Mouse (Mus musculus) embryo, embryonic 9.5 days (tissue): ENCODE measurements around the gene Sgca.

ENCODE experiments used
- DNase-seq: peaks from one replicate; pipeline ENCODE4 v3.0.0-alpha.2; 2017; ENCODE audit errors: extremely low spot score

The Sgca gene

DNA sequence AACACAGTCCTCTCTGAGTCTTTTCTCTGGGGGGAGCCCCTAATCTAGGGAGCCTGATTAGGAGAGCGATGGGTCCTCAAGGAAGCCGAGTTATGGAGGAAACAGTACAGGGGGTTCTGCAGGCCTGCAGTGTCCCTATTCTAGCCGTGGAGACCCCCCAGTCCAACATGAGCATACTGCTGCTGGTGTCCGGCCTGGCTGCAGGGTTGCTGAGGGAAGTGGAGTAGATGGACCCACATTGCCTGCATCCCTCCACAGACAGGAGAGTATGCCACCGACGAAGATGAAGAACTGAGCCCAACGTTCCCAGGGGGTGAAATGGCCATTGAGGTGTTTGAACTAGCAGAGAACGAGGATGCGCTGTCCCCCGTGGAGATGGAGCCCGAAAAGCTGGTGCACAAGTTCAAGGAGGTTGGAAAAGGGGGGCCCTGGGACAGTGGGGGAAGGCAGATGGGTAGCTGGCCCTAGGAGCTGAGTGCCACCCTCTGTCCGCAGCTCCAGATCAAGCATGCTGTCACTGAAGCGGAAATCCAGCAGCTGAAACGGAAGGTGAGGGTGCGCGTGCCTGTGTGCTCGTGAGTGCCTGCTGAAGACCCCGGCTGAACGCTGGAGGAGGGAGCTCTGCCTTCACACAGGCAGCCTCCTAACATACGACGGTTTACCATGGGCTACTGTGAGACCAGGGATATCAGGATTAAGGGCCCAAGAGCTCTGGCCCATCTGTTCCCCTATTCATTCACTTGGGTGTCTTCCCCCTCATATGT is 25.6 kb upstream of the Sgca start:
- DNase-seq: no peak

DNA sequence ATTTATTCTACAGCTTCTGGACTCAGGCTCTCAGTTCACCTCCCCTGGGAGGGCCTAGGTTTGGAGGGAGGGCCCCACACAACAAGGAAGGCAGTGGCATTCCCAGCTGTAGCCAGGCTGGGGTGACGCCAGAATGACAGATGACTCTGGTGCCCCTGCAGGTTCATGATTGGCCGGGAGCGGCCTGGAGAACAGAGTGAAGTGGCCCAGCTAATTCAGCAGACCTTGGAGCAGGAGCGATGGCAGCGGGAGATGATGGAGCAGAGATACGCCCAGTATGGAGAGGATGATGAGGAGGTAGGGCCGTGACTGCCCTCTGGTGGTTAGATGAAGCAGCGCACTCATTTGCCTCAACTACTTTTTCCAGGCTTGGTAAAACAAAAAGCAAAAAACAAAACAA is 24.9 kb upstream of the Sgca start:
- peak; percentile 72 for DNase-seq

DNA sequence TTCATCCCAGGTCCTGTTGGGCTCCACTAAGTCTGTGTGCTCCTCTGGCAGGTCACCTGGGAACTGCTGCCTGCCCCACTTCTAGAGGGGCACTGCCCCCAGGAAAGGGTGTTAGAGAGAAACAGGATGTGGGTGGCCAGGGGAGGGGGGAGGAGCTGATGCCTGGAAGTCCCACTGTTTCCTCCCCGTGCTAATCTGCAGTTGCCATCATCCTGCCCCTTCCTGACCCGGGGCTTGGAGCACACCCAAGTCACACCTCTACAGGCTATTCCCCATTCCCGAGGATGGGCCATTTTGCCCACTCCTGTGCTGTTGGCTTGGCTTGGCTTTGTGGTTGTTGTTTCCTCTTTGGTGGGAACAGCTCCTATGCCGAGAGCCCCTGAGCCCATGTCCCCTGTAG is 24.4 kb upstream of the Sgca start:
- DNase-seq: no peak

DNA sequence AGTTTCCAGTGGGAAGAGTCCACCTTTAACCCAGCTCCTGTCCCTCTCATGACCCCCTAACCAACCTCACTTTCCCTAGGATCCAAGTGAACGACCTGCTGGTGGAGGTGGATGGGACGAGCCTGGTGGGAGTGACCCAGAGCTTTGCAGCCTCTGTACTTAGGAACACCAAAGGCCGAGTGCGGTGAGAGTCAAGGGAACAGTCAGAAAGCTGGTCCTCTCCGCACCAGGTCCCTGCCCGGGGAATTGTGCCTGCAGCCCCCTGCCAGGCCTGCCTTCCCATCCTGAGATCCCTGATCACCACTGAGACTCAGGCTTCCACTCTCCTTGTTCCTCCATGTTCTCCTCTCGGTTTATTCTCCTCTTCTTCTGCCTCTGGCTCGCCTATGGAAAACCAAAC is 24.0 kb upstream of the Sgca start:
- no peak for DNase-seq

DNA sequence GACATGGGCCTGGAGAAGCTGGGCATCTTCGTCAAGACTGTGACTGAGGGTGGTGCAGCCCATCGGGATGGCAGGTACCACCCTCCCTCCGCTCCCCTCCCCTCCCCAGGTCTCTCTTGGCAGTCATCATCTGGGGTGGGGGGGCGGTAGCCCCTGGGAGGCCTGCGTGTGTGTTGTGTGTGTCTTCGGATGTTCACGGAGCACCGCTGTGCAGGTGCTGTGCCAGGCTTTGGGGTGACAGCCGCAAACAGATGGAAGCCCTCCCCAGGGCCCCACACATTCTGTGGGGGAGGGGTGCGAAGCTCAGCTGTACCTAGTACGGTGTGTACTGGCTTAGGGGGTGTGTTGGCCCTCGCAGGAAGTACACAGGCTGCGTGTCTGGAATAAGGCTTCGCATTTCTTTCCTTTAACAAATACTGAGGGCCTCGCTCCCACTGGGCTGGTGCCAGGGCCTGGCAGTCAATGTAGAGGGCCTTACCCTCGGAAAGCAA is 22.0 kb upstream of the Sgca start:
- DNase-seq: no peak

DNA sequence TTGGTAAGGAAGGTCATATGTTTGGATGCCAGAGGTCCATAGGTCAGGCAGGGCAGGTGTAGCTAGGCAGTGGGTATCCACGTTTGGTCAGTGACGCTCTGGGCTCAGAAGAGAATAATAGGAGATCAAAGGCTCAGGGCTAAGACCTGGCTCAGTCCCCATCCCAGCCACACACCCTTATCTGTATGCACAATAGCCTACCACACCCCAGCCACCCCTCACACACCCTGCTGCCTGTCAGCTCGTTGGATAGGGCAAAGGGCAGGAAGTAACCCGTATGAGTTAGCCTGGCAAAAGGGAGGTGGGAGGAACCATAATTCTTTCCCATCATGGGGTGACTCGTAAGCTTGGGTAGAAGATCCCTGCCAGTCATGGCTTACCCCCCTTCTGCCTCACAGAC is 21.5 kb upstream of the Sgca start:
- no peak for DNase-seq

DNA sequence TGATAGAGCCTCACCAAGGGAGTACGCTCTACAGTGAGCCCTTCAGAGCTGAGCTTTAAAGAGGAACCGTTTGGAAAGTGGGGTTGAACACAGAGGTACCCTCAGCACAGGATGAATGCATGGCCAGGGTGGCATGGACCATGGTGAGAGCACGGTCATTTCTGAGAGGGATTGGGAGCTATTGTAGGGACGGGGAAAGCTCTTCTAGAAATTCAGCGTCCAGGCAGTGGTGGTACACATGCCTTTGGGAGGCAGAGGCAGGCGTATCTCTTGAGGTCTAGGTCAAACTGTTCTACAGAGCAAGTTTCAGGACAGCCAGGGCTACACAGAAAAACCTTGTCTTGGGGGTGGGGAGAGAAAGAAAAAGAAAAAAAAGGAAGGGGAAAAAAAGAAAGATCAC is 20.9 kb upstream of the Sgca start:
- no peak for DNase-seq

DNA sequence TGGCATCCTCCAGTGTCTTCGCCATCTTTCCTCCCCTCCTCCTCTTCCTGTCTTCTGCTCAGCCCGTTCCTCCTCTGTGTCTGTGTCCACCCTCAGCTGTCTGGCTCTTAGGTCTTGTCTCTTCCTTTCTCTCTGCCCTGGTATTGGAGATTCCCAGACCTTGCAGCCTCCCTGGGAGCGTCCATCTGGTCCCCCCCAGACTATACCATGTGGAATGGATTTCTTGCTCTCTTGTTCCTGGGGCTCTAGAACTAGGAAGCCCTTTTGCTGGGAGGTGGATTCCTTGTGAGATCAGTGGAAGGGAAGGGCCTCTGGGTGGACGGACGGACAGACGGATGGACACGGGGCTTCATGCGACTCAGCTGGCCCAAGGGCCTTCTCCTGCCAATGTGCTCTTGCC is 20.0 kb upstream of the Sgca start:
- DNase-seq: no peak

DNA sequence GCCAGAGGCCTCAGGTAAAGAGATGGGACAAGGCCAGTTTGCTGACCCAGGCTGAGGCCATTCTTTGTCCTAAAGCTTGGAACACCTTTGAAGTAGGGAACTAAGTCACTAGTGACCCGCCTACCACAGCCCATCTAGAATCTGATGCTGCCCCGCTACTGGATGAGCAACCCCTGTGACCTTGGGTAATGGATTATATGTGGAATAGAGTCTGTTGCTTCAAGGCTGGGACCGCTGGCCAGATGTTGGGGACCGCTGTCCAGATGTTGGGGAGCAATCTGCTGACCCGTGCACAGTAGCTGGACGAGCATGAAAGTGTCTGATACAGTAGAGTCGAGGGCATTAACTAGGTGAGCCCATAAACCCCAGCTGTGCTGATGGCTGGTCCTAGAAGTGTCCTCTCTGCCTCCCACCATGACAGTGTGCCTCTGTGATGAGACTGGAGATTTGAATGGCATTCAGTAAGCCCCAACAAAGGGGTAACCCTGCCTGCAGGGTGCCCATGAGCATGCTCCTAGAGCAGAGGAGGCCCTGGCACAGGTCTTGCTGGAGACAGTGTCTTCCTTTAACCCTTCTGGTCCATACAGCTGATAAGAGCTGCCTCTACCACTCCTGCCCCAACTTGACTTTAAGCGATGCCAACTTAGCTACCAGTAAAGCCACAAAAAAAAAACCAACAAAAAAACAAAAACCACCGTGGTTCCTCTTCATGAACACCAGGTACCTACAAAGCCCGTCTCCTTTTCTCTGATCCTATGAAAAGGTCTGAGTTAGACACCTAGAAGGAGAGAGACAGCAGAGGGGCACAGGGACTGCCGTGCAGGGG is 19.0 kb upstream of the Sgca start:
- DNase-seq: no peak

DNA sequence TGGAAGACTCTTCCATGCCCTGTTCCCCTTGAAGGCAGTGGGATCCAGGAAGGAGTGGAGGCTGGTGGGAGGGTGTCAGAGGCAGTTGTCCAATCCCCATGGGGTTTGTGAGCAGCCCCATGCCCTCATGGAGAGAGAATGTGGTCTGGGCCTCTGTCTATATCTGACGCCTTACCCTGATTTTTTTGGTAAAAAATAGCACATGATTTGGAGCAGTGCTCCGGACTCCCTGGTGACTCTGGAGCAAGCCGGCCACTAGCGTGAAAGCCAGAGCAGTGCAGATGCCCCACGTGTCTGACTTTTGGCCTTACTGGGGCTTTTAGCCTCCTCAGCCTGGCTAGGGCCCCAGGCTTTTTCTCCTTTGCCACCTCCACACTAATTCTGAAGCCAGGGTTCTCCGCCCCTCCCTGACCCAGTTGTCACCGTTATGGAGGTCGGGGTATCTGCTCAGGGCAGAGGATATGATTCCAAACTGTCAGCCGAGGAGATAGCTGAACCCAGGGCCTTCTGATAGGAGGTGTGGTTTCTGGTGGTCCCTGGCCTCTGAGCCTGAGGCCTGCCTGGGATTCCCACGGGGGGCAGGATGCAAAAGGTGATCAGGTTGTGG is 18.2 kb upstream of the Sgca start:
- DNase-seq: no peak

DNA sequence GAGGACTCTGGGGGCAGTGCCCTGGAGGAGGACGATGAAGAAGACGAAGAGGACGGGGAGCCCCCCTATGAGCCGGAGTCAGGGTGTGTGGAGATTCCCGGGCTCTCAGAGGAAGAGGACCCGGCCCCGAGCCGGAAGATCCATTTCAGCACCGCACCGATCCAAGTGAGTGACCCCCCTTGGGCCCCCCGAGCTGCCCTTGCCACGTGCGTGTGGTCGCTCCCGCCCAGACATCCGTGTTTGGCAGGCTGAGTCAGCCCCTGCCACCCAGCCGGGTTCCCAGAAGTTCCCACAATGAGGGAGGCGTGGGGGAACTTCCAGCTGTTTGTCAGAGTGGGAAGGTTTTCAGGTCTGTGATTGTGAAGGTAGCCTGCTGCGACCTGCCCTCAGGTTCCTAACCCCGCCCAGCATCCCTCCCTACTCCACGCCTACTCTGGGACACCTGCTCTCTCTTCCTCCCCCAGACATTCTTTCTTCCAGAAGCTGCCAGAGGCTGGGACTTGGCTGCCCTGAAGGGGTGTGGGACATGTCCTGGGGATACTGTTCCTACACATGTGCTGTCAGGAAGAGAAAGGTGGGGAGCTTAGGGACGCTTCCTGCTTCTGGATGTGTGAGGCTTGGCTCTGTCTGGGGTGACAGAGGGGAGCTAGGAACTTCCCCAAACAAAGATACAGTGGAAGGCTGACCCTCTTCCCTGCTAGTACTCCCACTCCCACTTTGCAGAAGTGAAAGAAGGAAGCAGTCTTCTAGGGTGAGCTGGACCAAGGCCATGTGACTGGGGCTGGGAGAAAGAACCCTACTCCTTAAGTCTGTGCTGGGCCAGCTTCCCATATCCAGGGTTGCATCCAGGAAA is 16.9 kb upstream of the Sgca start:
- DNase-seq: peak; percentile 46

DNA sequence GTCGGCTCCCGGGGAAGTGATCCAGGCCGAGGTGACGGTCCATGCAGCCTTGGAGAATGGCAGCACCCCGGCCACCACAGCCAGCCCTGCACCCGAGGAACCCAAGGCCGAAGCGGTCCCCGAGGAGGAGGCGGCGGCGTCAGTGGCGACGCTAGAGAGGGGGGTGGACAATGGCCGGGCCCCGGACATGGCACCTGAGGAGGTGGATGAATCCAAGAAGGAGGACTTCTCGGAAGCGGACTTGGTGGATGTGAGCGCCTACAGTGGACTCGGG is 16.3 kb upstream of the Sgca start:
- DNase-seq: no peak

DNA sequence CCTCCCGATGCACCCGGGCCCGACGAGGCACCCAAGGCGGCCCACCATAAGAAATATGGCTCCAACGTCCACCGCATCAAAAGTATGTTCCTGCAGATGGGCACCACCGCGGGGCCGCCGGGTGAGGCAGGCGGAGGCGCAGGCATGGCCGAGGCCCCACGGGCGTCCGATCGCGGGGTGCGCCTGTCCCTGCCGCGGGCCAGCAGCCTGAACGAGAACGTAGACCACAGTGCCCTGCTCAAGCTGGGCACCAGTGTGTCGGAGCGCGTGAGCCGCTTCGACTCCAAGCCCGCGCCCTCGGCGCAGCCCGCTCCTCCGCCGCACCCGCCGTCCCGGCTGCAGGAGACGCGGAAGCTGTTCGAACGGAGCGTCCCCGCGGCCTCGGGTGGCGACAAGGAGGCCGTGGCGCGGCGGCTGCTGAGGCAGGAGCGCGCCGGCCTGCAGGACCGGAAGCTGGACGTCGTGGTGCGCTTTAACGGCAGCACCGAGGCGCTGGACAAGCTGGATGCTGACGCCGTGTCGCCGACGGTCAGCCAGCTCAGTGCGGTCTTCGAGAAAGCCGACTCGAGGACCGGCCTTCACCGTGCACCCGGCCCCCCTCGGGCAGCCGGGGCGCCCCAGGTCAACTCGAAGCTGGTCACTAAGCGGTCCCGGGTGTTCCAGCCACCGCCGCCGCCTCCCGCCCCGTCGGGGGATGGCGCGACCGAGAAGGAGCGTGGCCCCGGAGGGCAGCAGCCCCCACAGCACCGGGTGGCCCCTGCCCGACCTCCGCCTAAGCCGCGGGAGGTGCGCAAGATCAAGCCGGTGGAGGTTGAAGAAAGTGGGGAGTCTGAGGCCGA is 15.7 kb upstream of the Sgca start:
- DNase-seq: peak; percentile 50

DNA sequence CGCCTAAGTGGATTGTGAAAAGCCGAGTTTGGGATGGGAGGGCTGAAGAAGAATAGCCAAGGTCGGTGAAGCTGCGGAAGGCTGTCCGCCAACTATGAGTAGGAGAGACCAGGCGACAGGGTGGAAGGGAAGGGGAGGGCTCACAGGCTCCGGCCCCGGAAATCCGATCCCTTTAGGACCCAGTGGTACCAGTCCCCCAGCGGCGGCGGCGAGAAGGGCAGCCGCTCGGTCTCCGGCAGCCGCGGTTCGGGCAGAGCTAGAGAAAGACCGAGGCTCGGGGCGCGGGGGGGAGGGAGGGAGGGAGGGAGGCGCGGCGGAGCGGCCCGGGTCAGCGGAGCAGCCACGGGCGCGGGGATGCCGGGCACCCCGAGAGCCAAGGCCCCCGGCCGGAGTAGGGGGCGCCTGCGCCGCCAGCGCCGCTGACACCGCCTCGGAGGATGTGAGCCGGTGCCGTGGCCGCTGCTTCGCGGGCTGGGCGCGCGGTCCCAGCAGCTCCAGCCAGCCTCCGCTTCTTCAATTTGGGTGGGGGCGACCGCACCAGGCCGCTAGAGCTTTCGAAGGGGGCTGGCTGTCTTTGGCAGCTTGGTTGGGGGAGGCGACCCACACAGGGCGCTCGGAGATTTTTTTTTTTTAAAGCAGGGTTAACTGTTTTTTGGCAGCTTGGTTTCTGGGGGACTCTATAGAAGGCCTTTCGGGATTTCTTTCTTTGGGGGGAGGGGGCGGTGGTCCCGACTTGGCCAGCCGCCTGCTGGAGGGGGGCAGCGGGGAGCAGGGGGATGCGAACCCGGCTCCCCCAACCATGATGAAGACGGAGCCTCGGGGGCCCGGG is 14.8 kb upstream of the Sgca start, which contains the start of gene Ppp1r9b:
TSS of gene Ppp1r9b (plus strand) at position 287 of the 829 bp plus-strand sequence.
- peak; percentile 94 for DNase-seq

DNA sequence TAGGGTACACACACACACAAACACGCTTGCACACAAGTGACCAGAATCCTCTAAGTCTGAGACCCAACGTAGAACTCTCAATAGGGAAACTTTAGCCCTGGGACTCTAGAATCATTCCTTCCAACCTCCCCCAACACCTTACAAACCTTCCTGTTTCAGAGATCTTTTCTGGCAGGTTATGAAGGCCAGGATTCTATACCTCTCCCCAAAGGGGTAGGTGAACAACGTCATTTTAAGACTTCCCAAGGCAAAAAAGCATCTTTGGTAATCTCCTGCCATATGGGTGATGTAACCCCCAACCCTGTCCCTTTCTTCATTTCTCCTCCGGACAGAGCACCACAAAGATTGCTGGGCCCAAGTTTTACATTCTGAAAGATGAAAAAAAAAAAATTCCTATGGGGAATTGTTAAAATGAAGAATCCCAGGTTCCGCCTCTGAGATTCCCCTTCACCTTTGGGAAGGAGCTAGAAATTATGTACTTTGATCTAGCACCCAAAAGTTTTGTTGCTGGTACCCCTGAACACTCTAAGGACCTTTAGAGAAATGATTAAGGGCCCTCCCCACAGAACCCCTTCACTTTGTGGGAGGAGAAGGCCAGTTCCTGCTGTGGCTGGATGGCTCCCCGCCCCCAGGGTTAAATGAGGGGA is 14.1 kb upstream of the Sgca start:
- no peak for DNase-seq

DNA sequence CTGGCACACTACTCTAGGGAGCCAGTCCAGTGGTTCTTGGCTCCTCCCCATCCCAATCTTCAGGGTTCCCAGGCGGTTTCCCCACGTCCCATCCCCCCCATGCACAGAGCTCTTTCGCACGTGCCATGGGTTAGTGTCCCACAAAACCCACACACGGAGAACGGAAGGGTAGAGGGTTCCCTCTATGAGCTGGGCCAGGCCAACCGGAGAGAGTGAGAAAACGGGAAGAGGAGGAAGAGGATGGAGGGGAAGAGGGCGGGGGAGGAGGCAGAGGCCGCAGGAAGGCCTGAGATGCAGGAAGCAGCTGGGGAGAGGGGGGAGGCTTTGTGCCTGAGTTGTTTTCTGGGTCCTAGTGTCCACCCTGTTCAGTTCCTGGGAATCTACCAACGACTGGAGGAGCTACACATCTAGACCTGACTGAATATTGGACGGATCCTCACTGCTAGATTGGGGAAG is 13.5 kb upstream of the Sgca start:
- DNase-seq: peak; percentile 89

DNA sequence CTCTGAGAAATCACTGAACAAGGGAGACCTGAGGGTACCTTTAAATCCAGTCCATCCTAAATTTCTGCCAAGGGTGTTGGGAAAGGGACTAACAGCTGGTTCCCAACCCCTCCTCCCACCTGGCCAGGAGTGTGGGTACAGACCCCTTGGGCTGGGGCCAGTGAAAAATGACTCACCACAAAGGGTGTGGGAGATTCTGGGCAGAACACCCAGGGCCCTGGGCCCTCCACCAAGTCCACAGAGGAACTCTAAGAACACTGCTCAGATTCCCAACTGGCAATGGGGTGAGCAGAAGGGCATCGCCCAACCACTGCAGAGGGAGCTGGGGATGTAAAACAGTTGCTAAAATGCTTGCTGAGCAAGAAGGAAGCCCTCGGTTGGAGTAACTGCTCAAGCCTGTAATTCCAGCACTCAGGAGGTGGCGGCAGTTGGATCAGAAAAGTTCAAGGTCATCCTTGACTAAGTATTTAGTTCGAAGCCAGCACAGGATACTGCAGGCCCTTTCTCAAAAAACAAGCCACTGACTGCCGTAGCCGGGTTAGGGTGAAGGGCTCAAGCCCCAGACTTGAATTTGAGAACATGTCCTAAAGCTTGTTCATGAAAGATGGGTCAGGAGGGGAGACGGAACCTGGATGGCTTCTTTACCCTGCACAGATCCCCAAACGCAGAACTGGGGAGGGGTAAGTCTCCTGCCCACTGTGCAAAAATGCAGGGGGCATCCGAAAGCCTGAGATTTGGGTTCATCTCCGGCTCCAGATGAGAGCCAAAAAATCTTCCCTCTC is 12.8 kb upstream of the Sgca start:
- no peak for DNase-seq

DNA sequence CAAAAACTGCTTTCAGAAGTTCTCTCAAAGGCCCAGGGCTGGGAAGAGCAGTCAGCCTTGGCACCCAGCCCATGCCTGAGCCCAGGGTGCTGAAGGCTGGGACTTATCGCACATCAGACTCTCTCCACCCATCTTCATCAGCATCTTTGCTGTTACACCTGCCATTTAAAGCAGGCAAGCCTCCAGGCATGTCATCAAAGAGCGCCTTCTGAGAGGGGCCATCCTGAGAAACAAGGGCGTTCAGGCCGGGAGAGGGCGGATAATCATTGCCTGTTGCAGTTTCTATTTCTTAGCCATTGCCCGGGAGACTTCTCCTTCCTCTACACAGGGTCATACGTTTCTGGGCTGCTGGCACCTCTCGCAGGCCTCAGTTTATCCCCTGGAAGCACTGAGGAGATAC is 11.7 kb upstream of the Sgca start:
- DNase-seq: no peak

DNA sequence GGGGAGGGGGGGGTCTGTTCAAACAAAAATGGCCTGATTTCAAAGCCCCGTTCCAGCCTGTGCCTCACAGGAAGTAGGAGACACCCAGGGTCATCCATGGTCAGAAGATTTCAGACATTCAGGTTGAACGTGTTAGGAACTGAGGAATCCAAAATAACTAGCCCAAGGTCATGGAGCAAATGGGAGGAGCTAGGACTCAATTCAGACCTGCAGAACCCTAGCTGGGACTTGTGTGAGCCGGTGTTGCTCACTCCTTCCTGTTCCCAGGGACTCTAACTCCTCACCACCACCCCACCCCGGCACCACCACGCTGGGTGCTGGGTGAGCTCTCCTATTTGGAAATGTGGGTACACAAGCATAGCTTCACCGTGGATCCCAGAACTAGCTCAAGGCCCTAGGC is 11.2 kb upstream of the Sgca start:
- DNase-seq: no peak
